ENCODE assay signal across 19 mouse cellular contexts in genomic region chr17:75479663-75480062, GRCm38 (mm10). TPM values are rescaled to one million over a fixed set of nuclear protein-coding genes. Genes with fewer than 3 reads are reported as not detected.
"Had no signal": no experiment of that assay in that cellular context is flagged by ENCODE, and none has a peak within 500 bp of the region (broad histone marks: within the 10 kb centered on the region; RNA-seq: fewer than 3 reads in every experiment).

No protein-coding gene starts in this region.

- H3K27ac ChIP-seq: midbrain, embryonic 10.5 days; midbrain, embryonic 12.5 days; neural tube, embryonic 13.5 days; neural tube, embryonic 15.5 days; stomach, embryonic 15.5 days; stomach, postnatal 0 days had no signal

- H3K9me3 ChIP-seq: midbrain, embryonic 10.5 days; midbrain, embryonic 12.5 days; neural tube, embryonic 13.5 days; neural tube, embryonic 15.5 days; stomach, embryonic 15.5 days had no signal

- H3K27me3 ChIP-seq: midbrain, embryonic 12.5 days; neural tube, embryonic 13.5 days; stomach, embryonic 15.5 days had no signal

- H3K4me1 ChIP-seq: midbrain, embryonic 10.5 days; midbrain, embryonic 12.5 days; neural tube, embryonic 13.5 days; neural tube, embryonic 15.5 days; stomach, embryonic 15.5 days had no signal

- DNase-seq: lung, adult 18-20 months; lung, embryonic 14.5 days; lung, postnatal 10 days; lung, postnatal 4 days; midbrain, embryonic 14.5 days; right cerebral cortex, postnatal 14 days; right cerebral cortex, postnatal 4 days; spleen, adult 18-20 months; thymus, adult 2 months; thymus, postnatal 25 days; thymus, postnatal 4 days had no signal

- H3K4me2 ChIP-seq: lung, embryonic 14.5 days; midbrain, embryonic 12.5 days; neural tube, embryonic 13.5 days; neural tube, embryonic 15.5 days; stomach, embryonic 15.5 days had no signal

- H3K4me3 ChIP-seq: midbrain, embryonic 10.5 days; midbrain, embryonic 12.5 days; myocyte; neural tube, embryonic 13.5 days; neural tube, embryonic 15.5 days; stomach, embryonic 15.5 days had no signal

- H3K9ac ChIP-seq: lung, embryonic 14.5 days; midbrain, embryonic 12.5 days; neural tube, embryonic 13.5 days; neural tube, embryonic 15.5 days; stomach, embryonic 15.5 days had no signal

- H3K36me3 ChIP-seq: midbrain, embryonic 10.5 days; midbrain, embryonic 12.5 days; neural tube, embryonic 13.5 days; neural tube, embryonic 15.5 days; stomach, embryonic 15.5 days had no signal

RNA-seq across cellular contexts. Expression of gene Rasgrp3, which starts 44.0 kb away (rescaled TPM):
- total RNA-seq: megakaryocyte-erythroid progenitor cell, adult 5-6 weeks had no signal
